Mouse (Mus musculus) kidney, embryonic 15.5 days (tissue): ENCODE measurements at regions not wholly inside any gene's neighbourhood (a gene's known extent, or its start where the extent isn't known, plus 50 kb on each side); places are given as distances from the start of the nearest gene placed in this dataset.

Experiments used
- ATAC-seq: fragments of 200-750 bp; cut with Nextera tagmentation; replicated peaks from 2 replicates; pipeline ENCODE4 v1.8.0; 2017; ENCODE audit warnings: moderate TSS enrichment; ENCODE audit not compliant: low FRiP score
- H3K27ac ChIP-seq: fragments of 300-500 bp; sonication (generic); 2 replicates; pipeline ENCODE4 v1.5.1; 2015; ENCODE audit warnings: mild to moderate bottlenecking, inconsistent platforms
- H3K27me3 ChIP-seq: fragments of 300-500 bp; sonication (generic); 2 replicates; pipeline ENCODE4 v1.6.1; 2015; ENCODE audit warnings: inconsistent platforms
- H3K36me3 ChIP-seq: fragments of 300-500 bp; sonication (generic); 2 replicates; pipeline ENCODE4 v1.6.1; 2015; ENCODE audit warnings: inconsistent platforms
- H3K4me1 ChIP-seq: fragments of 300-500 bp; sonication (generic); 2 replicates; pipeline ENCODE4 v1.6.1; 2015; ENCODE audit warnings: inconsistent platforms
- H3K4me2 ChIP-seq: fragments of 300-500 bp; sonication (generic); 2 replicates; pipeline ENCODE4 v1.6.1; 2015; ENCODE audit warnings: moderate library complexity, mild to moderate bottlenecking, inconsistent platforms
- H3K4me3 ChIP-seq: fragments of 300-500 bp; sonication (generic); replicated peaks from 2 replicates; pipeline ENCODE4 v1.5.1; 2015; ENCODE audit warnings: mild to moderate bottlenecking, inconsistent platforms
- H3K9ac ChIP-seq: fragments of 300-500 bp; sonication (generic); 2 replicates; pipeline ENCODE4 v1.6.1; 2015; ENCODE audit warnings: mild to moderate bottlenecking, inconsistent platforms
- H3K9me3 ChIP-seq: fragments of 300-500 bp; sonication (generic); replicated peaks from 2 replicates; pipeline ENCODE4 v1.6.1; 2016; ENCODE audit warnings: inconsistent platforms
- WGBS: fragments of 180-500 bp; shearing (Covaris S2); methylation state at CpG from one replicate; pipeline ENCODE4 v1.1.7; 2015; ENCODE audit warnings: mixed read lengths; 5-methylcytosine and 5-hydroxymethylcytosine counted together

- H3K4me1 ChIP-seq, result no peaks in the 10 kb centered on the region
- H3K36me3 ChIP-seq, result no peaks in the 10 kb centered on the region
- H3K9me3 ChIP-seq, result no peaks in the 10 kb centered on the region
- H3K27me3 ChIP-seq, result no peaks in the 10 kb centered on the region
- 82% methylated on average over 3 of the region's 3 CpGs for WGBS
- no peak overlapping the region for H3K4me3 ChIP-seq
- H3K9ac ChIP-seq, result no peak overlapping the region
- no peak for ATAC-seq
- no peak overlapping the region for H3K27ac ChIP-seq
- no peak overlapping the region for H3K4me2 ChIP-seq
These were observed 401.6 kb upstream of the Nmur2 start for GRCm38 (mm10) chr11:56442381-56442780.

DNA sequence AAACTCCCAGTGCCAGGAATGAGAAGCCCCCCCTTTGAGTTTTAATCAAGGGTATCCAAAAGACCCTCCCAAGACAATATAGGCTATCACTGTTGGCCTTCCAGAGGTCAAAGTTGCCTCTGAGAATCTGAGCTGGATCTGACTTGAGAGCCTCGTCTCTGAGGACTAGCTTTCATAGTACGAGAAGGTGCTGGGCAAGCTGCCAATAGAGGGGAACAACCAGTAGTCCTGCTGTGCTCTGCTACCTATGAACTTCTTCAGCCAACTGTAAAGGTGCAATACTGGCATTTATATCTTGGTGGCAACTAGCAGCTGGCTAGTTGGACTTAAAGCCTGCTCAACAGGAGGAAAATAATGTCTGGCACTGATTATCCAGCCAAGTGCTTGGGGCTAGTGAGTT, 400.3 kb upstream of the Nmur2 start:
- WGBS, result 34% methylated on average over 2 of the region's 2 CpGs
- ATAC-seq, result no peak
- H3K4me1 ChIP-seq, result no peaks in the 10 kb centered on the region
- H3K36me3 ChIP-seq, result no peaks in the 10 kb centered on the region
- no peak overlapping the region for H3K9ac ChIP-seq
- H3K4me3 ChIP-seq, result no peak overlapping the region
- H3K27me3 ChIP-seq, result no peaks in the 10 kb centered on the region
- no peaks in the 10 kb centered on the region for H3K9me3 ChIP-seq
- no peak overlapping the region for H3K27ac ChIP-seq
- no peak overlapping the region for H3K4me2 ChIP-seq

- no peaks in the 10 kb centered on the region for H3K9me3 ChIP-seq
- no peak overlapping the region for H3K4me3 ChIP-seq
- no peaks in the 10 kb centered on the region for H3K36me3 ChIP-seq
- WGBS, result 81% methylated on average over 3 of the region's 3 CpGs
- H3K9ac ChIP-seq, result no peak overlapping the region
- no peak overlapping the region for H3K27ac ChIP-seq
- no peaks in the 10 kb centered on the region for H3K4me1 ChIP-seq
- no peak for ATAC-seq
- H3K27me3 ChIP-seq, result no peaks in the 10 kb centered on the region
- no peak overlapping the region for H3K4me2 ChIP-seq
These were observed 390.3 kb upstream of the Nmur2 start for GRCm38 (mm10) chr11:56431089-56431488.

- Histone ChIP-seq H3K9ac (no peak overlapping the region), H3K4me3 (no peak overlapping the region), H3K27me3 (no peaks in the 10 kb centered on the region), H3K4me1 (no peaks in the 10 kb centered on the region), H3K4me2 (no peak overlapping the region), H3K27ac (no peak overlapping the region), H3K36me3 (no peaks in the 10 kb centered on the region), H3K9me3 (no peaks in the 10 kb centered on the region)
- 77% methylated on average over 1 of the region's 1 CpGs for WGBS
- ATAC-seq, result no peak
These were observed 344.0 kb upstream of the Nmur2 start for GRCm38 (mm10) chr11:56384761-56385160.

DNA sequence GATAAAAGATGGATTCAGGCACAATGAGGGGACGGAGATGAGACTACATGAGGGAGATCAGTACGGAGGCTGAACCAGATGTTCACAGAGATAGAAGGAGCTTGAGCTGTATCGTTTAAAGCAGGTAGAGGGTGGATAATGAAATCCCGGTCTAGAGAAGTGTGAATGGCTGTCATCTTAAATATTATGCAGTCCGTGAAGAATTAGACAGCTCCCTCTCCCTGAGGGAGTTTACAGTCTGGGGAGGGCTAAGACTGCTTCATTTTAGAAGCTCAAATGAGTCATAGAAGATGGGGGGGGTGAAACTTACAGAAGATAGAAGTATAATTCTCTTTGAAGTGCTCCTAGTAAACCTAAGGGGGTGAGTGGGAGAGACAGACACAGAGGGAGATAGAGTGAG, 336.7 kb upstream of the Nmur2 start:
- no peak overlapping the region for H3K9ac ChIP-seq

GRCm38 (mm10) chr11:56374329-56374728, 333.5 kb upstream of the Nmur2 start:
- WGBS, result 25% methylated on average over 6 of the region's 6 CpGs
- Histone ChIP-seq H3K9me3 (no peaks in the 10 kb centered on the region), H3K36me3 (no peaks in the 10 kb centered on the region), H3K27ac (no peak overlapping the region), H3K4me1 (no peaks in the 10 kb centered on the region), H3K4me2 (no peak overlapping the region), H3K4me3 (no peak overlapping the region), H3K9ac (no peak overlapping the region), H3K27me3 (no peaks in the 10 kb centered on the region)
- ATAC-seq, result no peak

More for the DNA sequence above, 336.7 kb upstream of the Nmur2 start:
- Histone ChIP-seq H3K9me3 (no peaks in the 10 kb centered on the region), H3K27ac (no peak overlapping the region), H3K36me3 (no peaks in the 10 kb centered on the region), H3K27me3 (no peaks in the 10 kb centered on the region), H3K4me2 (no peak overlapping the region), H3K4me3 (no peak overlapping the region), H3K4me1 (no peaks in the 10 kb centered on the region)
- WGBS, result 80% methylated on average over 5 of the region's 5 CpGs
- no peak for ATAC-seq

- H3K4me3 ChIP-seq, result no peak overlapping the region
- no peak overlapping the region for H3K4me2 ChIP-seq
- no peaks in the 10 kb centered on the region for H3K27me3 ChIP-seq
- no peak overlapping the region for H3K9ac ChIP-seq
- WGBS, result 84% methylated on average over 4 of the region's 4 CpGs
- no peaks in the 10 kb centered on the region for H3K4me1 ChIP-seq
- no peak for ATAC-seq
- no peaks in the 10 kb centered on the region for H3K36me3 ChIP-seq
- H3K27ac ChIP-seq, result no peak overlapping the region
- no peaks in the 10 kb centered on the region for H3K9me3 ChIP-seq
These were observed 332.8 kb upstream of the Nmur2 start for GRCm38 (mm10) chr11:56373624-56374023.

- Histone ChIP-seq H3K9ac (no peak overlapping the region), H3K4me3 (no peak overlapping the region), H3K36me3 (no peaks in the 10 kb centered on the region), H3K4me1 (no peaks in the 10 kb centered on the region), H3K4me2 (no peak overlapping the region), H3K9me3 (no peaks in the 10 kb centered on the region), H3K27me3 (no peaks in the 10 kb centered on the region), H3K27ac (no peak overlapping the region)
- ATAC-seq, result no peak
- 77% methylated on average over 2 of the region's 2 CpGs for WGBS
These were observed 316.9 kb upstream of the Nmur2 start for GRCm38 (mm10) chr11:56357690-56358089.

GRCm38 (mm10) chr11:56351798-56352366, 311.1 kb upstream of the Nmur2 start:
- no peak for ATAC-seq

DNA sequence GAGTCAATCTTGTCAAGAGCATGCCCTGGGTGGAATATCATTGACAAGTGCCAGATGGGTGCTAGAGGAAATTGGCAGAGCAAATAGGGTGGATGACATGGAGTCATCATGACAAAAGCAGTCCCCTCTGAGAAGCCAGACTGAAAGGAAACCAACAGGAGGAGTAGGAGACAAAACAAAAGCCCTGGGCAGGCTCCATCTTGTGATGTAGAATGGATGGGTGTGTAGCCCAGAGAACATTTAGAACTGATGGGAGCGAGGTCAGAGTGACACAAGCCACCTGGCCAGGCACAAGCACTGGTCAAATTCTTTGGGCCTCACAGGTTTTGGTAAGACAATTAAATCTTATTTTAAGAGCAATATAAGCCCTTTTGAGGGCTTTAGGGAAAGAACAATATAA, 310.4 kb upstream of the Nmur2 start:
- 71% methylated on average over 1 of the region's 1 CpGs for WGBS
- Histone ChIP-seq H3K27me3 (no peaks in the 10 kb centered on the region), H3K27ac (no peak overlapping the region), H3K9me3 (no peaks in the 10 kb centered on the region), H3K4me3 (no peak overlapping the region), H3K36me3 (no peaks in the 10 kb centered on the region), H3K9ac (no peak overlapping the region), H3K4me2 (no peak overlapping the region), H3K4me1 (no peaks in the 10 kb centered on the region)
- ATAC-seq, result no peak

More at GRCm38 (mm10) chr11:56351798-56352366, 311.1 kb upstream of the Nmur2 start:
- Histone ChIP-seq H3K4me1 (no peaks in the 10 kb centered on the region), H3K4me2 (no peak overlapping the region), H3K27me3 (no peaks in the 10 kb centered on the region), H3K4me3 (no peak overlapping the region), H3K9me3 (no peaks in the 10 kb centered on the region), H3K36me3 (no peaks in the 10 kb centered on the region), H3K27ac (no peak overlapping the region), H3K9ac (no peak overlapping the region)
- 78% methylated on average over 7 of the region's 7 CpGs for WGBS

- H3K4me2 ChIP-seq, result no peak overlapping the region
- ATAC-seq, result no peak
- H3K9ac ChIP-seq, result no peak overlapping the region
- no peak overlapping the region for H3K4me3 ChIP-seq
- H3K36me3 ChIP-seq, result no peaks in the 10 kb centered on the region
- no peak overlapping the region for H3K27ac ChIP-seq
- no peaks in the 10 kb centered on the region for H3K9me3 ChIP-seq
- no peaks in the 10 kb centered on the region for H3K27me3 ChIP-seq
- H3K4me1 ChIP-seq, result no peaks in the 10 kb centered on the region
- 72% methylated on average over 3 of the region's 3 CpGs for WGBS
These were observed 309.0 kb upstream of the Nmur2 start for GRCm38 (mm10) chr11:56349766-56350165.

DNA sequence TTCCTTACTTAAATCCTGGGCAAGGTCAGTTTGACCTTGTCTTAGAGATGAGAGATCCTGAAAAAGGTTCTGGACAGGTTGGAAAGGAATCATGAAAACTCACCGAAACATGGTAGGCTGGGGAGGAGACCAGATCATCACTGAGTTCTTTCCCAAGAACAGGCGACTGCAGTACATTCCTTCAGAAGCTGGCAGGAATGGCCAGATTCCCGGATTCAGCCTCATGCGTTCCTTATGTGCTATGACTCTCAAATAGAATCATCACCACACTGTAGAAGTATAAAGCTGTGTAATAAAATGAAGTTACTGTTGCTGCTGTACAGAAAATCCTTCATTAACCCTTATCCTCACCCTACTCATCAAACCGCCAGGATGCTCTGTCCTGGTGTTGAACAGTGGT, 307.6 kb upstream of the Nmur2 start:
- Histone ChIP-seq H3K9ac (no peak overlapping the region), H3K4me3 (no peak overlapping the region), H3K9me3 (no peaks in the 10 kb centered on the region), H3K4me2 (no peak overlapping the region), H3K36me3 (no peaks in the 10 kb centered on the region), H3K4me1 (no peaks in the 10 kb centered on the region), H3K27me3 (no peaks in the 10 kb centered on the region), H3K27ac (no peak overlapping the region)
- no peak for ATAC-seq
- WGBS, result 93% methylated on average over 5 of the region's 5 CpGs

DNA sequence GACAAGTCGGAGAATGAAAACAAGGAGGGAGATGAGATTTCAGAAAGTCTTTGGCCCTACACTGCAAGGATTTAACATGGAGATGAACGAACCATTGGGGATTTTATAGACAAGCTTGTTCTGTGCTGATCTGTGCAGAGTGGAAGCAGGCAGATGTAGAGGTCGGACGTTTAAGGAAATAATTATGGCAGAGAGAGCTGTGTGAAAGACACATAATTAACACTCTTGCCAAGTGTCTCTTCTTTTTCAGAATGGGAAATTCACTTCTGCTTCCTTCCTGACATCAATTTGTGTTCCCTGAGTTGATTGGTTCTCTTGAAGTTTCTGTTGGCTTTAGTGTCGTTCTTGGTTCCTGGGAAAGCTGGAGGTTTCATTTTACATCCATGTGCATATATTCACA, 302.3 kb upstream of the Nmur2 start:
- Histone ChIP-seq H3K4me1 (no peaks in the 10 kb centered on the region), H3K36me3 (no peaks in the 10 kb centered on the region), H3K4me2 (no peak overlapping the region), H3K27ac (no peak overlapping the region), H3K4me3 (no peak overlapping the region), H3K27me3 (no peaks in the 10 kb centered on the region), H3K9me3 (no peaks in the 10 kb centered on the region), H3K9ac (no peak overlapping the region)
- WGBS, result 68% methylated on average over 5 of the region's 5 CpGs
- ATAC-seq, result no peak
